Mouse (Mus musculus) kidney, adult 18-20 months (tissue): ENCODE measurements around the gene Hoxc10.
A peak's percentile ranks its signal among the peaks of the same experiment; 100 is the strongest.

Source experiments
- DNase-seq: peaks from one replicate; pipeline ENCODE4 v3.0.0; 2021

Gene Hoxc10

DNA sequence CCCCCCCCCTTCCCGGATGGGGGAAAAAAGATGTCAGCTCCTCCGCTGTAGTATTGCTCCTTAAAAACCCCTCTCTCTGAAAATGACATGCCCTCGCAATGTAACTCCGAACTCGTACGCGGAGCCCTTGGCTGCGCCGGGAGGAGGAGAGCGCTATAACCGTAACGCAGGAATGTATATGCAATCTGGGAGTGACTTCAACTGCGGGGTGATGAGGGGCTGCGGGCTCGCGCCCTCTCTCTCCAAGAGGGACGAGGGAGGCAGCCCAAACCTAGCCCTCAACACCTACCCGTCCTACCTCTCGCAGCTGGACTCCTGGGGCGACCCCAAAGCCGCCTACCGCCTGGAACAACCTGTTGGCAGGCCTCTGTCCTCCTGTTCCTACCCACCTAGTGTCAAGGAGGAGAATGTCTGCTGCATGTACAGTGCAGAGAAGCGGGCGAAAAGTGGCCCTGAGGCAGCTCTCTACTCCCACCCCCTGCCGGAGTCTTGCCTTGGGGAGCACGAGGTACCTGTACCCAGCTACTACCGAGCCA lies at the start of gene Hoxc10:
Gene Hoxc10, plus strand, starts transcription at position 21 of the 536 bp plus-strand sequence.
- no peak for DNase-seq

DNA sequence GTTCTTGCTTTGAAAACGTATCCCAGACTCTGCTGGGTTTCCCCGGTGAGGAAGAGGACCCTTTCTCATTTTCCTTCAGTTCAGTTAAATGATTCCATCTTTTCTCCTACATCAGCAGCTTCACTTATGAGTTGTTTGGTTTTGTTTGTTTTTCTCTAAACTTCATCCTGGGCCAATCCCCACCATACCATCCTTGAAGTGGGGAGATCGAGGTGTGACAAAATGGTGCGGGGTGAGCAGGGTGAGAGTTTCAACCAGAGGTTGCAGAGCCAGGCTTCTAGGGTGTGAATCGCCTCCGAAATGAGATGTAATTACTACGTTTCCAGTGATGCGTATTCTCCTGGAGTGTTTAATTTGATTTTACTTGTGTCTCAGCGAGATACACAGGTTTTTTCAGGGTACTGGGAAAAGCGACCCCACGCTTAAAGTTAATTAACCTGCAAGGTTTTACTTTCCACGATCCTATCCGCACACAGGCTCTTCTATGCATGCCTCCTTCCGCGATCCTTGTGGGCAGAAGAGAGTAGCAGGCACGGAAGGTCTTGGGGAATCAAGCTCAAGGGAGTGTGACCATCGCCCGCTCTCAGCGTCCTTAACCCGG lies 48.5 kb upstream of the Hoxc10 start:
- DNase-seq, result no peak

DNA sequence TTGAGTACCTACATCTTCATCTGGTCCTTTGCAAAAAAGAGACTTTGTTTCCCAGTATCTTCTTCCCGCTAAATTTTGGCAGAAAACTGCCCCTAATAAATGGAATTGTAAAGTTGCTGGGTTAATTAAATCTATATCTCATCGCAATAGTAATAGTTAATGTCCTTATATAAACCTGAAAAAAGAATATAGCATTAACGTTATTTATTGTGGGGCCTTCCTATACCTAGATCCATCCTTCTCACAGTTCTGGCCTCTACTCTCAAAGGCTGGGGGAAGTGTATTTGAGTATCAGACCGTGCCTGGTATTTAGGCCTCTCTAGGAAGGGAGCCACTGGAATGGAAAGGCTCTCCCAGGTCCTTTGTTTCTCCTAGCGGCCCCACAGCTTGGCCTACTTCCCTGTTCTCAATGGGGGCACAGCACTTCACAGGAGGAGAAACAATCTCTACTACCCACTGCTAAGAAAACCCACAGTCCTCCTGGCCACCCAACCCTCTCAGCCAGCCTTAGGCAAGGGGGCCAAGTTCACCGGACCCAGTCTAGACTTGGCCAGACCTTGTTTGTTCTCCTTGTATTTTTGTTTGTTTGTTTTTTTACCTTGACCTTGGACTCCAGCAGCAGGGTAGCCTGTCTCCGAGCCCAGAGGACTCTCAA lies 47.9 kb upstream of the Hoxc10 start:
- DNase-seq, result no peak

DNA sequence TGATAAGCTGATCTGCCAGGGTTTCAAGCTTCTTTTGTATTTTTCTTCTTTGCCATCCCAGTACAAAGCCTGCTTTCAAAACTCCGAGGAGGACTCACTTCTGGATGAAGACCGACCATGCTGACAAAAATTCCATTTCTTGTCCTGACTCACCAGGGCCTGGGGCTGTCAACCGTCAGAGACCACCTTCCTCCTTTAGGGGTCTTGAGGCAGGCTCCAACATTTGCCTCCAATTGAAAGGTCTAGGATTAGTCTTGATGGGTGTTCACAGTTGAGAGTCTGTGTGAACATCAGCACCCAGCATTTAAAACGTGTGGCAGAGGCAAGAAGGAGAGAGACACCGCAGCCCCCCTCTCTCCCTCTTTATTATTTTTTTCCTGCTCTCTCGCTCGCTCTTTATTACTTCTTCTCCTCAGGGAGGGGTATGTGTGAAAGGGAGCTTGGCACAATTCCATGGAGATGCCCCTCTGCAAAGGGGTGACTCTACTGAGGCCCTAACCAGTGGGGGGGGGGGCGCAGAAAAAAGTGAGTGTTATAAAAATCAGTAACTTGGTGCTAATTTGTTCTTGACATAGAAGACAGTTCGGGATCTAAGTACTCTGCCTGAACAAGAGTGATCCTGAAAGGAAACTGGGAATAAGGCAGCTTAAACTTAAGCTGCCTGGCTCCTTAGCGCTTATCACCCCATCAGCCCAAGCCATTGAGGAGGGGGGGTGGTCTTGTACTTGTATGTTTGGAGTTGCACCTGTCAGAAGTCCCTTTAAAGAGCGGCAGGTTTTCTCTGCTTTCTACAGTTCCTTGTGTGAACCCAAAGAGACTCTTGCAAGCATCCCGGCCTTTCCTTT lies 47.0 kb upstream of the Hoxc10 start:
- DNase-seq, result no peak

DNA sequence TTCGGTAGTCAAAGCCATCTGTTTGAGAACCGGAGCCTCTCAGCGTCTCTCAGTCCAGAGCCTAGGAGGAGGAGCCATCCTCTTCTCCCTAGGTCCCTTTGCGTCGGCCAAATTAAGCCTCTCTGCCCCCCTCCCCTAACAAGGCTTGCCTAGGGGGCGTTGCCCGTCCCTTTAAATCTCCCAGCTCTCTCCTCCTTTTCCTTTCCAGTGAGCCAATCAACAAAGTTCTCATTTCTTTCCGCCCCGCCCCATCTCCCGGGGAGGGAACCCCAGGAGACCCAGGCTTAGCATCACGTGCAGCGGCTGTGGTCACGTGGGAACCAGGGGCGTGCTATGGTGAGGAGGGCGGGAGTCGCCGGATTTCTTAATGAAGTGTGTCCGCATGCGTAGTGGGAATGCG lies 46.0 kb upstream of the Hoxc10 start:
- peak; percentile 59 for DNase-seq

DNA sequence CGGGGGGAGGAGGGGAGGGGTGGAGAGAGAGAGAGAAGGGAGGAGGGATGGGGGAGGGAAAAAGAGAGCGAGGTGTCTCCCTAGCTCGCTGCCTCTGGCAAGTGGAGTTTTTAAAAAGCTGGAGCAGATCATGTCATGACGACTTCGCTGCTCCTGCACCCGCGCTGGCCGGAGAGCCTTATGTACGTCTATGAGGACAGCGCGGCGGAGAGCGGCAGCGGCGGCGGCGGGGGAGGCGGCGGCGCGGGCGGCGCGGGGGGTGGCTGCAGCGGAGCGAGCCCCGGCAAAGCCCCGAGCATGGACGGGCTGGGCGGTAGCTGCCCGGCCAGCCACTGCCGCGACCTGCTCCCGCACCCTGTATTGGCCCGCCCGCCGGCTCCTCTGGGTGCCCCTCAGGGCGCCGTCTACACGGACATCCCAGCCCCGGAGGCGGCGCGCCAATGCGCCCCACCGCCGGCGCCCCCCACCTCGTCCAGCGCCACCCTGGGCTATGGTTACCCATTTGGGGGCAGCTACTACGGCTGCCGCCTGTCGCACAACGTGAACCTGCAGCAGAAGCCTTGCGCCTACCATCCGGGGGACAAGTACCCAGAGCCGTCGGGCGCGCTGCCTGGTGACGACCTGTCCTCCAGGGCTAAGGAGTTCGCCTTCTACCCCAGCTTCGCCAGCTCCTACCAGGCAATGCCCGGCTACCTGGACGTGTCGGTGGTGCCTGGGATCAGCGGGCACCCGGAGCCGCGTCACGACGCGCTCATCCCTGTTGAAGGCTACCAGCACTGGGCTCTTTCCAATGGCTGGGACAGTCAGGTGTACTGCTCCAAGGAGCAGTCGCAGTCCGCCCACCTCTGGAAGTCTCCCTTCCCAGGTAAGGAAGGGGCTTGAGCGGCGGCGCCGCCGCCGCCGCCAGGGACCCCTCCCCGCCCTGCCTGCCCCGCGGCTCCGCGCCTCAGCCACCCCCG lies 45.3 kb upstream of the Hoxc10 start, which contains the start of gene Hoxc13:
Gene Hoxc13, plus strand, starts transcription at position 51 of the 959 bp plus-strand sequence.
- DNase-seq, result no peak

DNA sequence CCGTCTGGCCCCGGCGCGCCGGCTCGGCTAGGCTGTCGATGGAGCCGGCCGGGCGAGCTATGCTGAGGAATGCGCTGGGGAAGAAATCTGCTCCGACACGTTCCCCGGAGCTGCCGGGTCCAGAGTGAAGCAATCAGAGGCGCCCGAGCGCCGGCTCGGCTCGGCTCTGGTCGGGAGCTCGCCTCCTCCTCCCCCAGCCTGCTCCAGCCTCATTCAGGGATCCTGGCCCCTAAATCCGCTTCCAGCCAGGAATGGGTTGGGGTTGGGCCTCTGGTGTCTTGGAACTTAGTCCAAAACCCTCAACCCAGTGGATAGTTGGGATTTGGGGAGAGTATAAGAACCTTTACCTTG lies 44.6 kb upstream of the Hoxc10 start:
- no peak for DNase-seq

DNA sequence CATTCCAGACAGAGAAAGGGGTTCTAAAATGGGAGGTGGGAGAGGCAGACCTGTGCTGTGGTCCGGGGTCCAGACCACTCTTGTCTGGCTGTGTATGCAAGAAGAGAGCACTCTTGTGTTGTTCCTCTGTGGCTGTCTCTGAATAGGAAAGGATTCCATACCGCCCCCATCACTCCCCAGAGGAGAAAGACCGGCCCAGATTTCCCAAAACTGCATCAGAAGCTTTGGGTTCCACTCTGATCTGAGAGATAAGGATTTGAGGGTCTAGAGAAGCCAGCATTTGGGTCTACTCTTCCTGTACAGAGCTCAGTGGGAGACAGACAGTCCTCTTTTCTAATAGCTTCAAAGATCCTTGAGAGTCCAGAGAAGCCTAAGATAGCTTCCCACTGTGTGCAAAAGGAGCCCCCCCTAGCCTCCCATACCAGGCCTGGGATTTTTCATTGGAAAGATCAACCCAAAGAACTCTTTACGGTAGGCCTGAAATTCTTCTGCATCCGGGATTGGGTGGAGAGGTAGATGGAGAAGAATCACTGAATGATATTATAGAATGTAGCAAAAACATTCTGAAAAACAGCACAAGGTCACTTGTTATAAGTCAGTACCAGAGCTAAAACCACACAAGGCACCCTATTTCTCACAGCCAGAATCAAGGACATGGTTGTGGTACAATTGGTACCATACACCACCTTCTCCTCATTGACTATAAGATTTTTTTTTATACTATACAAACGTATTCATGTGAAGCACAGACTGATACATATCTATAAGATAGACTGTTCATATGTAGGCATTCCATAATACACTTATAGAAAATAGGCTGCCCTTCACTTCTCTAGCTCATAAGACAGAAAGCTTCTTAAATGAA lies 43.7 kb upstream of the Hoxc10 start:
- no peak for DNase-seq

DNA sequence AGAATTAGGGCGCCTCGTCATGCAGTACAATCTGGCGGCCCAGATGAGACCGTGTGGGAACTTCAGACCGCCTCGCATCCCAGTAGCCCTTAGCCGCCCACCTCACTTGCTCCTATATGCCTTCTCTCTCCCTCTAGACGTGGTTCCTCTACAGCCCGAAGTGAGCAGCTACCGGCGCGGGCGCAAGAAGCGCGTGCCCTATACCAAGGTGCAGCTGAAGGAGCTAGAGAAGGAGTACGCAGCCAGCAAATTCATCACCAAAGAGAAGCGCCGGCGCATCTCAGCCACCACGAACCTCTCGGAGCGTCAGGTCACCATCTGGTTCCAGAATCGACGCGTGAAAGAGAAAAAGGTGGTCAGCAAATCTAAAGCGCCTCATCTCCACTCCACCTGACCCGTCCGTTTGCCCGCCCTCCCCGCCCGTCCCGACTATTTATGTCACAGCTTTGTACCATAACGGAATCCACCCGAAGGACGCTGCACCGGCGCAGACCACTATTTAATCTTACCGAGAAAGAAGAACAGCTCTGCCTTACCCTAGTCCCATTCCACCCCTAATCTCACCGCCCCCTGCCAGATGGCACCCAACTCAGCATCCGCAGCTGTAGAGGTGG lies 39.5 kb upstream of the Hoxc10 start:
- DNase-seq, result no peak

DNA sequence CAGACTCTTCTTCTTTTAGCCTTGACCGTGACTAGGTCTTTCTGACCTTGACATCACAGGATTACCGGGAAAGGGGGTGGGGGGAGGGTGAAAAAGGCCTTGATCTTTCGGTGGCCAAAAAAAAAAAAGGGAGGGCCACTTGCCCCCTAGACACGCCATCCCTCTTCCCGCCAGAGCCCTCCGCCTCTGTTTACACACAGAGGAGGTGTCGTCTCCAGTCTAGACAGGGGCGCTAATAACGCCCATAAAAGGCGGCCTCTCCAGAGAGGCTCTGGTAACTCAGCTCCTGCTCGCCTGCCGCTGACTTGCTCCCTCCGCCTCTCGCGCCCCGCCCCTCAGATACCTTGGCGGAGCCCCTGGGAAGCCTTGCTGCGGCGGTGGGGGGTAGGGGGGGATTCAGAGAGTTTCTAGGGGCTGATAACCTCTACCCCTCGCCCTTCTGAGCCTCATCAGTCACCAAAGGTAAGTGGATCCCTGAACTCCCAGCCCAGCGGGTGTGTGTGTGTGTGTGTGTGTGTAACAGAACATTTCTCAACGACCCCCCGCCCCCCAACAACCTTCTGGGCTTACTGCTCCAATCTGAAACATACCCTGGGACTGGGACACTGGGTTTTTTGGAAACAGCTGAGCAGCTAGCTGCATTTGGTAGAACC lies 34.8 kb upstream of the Hoxc10 start:
- no peak for DNase-seq

DNA sequence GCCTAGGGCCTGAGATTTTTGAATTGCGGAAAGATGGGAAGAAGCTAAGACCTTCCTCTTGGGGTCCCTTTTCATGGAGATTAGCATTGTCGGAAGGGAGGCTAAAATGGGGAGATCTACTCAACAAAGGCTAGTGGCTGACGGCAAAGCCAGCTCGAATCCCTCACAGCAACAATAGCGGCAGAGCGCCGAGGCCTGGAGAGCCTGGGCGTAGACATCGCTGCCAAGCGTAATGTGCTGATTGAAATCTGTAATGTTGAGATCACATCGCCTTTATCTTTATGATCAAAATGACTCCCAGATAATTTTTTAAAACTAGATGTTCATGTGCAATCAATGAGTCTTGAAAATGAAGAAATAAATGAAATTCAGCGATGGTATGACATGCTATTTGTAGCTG lies 32.2 kb upstream of the Hoxc10 start:
- no peak for DNase-seq

DNA sequence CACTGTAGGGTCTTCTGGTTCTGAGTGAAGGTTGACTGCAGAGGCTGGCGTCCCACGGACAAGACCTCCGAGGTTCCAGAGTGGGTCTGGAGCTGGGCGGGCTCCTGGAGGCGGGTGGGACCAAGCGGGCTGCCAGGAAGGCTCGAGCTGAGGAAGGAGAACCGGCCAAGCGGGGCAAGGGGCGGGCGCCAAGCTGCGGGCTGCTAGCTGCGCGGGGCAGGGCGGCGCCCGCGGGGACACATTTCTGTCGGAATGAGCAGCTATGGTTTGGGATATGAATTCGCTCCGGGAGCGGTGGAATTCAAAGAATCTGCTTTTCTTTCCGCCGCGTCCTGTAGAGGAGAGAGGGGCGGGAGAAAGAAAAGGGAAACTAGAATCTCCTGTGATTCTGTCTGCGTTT lies 31.7 kb upstream of the Hoxc10 start:
- no peak for DNase-seq

DNA sequence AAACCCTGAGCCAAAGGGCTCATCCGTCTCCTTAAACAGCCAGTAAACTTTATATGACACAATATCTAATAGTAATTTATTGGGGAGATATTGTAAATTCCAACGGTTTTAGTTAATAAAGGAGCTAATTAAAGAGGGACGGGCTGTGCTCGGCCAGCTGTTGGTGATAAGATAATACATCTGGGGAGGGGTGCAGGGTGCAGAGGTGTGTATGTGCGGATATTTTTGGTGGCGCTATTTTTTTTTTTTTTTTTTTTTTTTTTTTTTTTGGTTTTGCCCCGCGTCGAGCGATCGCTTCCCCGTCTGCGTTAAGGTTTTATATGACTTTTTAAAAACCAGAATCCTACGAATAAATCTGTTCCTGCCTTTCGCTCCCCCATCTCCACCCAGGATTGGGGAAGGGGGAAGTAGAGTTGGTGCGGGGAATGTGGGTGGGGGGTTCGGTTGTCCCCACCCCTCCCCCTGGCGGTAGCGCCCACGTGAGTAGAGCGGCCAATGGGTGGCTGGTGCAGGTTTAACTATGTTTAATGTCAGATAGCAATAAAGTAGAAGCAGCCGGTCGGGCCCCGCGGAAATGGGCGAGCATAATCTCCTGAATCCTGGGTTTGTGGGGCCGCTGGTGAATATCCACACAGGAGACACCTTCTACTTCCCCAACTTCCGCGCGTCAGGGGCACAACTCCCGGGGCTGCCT lies 30.2 kb upstream of the Hoxc10 start, which contains the start of gene Hoxc12:
Gene Hoxc12, plus strand, starts transcription at position 479 of the 694 bp plus-strand sequence.
- DNase-seq, result no peak

DNA sequence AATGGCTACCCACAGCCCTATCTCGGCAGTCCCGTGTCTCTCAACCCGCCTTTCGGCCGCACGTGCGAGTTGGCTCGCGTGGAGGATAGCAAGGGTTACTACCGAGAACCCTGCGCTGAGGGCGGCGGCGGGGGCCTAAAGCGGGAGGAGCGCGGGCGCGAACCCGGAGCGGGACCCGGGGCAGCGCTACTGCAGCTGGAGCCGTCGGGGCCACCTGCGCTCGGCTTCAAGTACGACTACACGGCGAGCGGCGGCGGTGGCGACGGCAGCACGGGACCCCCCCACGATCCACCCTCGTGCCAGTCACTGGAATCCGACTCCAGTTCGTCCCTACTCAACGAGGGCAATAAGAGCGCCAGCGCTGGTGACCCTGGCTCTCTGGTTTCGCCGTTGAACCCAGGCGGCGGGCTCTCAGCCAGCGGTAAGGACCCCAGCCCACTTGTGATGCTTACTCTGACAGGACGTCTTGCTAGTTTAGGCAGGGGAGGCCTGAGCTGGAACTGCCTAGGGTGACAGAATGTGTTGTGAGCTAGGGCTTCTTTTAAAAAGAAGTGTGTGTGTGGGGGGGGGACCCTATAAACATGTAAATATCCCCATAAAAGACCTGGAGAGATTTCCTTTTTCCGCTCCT lies 29.4 kb upstream of the Hoxc10 start:
- DNase-seq, result no peak

DNA sequence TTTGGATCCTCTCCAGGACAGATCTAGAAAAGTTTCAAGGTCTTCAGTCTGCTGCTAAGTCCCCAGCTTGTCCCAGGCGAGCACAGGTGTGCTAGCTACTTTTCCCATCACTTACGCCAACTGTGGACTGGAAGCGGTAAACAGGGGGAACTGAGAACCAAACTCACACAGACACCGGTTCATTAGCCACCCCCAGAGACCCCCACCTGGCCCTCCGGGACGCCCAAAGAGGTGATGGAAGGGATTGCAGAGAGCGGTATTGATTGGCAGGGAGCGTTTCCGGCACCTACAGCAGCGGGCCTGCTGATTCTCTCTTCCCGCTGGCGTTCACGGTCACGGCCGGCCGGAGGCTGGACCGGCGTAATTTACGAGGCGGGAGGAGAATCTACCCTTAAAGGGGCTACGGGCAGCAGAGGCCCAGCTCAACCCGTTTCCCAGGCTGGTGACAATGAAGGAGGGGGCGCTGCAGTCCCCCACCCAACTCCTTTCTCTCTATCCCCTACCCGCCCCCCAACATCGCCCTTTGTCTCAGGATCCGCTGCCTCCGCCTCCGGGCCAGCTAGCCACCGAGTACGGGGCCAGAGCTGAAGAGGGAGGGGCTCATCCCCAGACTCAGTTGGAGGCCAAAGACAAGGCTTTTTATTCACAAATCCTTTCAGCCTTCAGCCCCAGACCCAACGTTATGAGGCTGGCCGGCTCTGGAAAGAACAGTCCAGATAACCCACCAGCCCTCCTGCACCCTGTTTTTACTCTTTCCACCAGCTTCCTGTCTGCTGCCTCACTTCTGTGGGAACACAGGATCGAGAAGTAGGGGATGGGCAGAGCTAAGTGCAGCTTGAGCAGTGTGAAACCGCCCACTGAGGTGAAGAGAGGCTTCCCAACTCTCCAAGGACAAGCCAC lies 27.1 kb upstream of the Hoxc10 start:
- no peak for DNase-seq

DNA sequence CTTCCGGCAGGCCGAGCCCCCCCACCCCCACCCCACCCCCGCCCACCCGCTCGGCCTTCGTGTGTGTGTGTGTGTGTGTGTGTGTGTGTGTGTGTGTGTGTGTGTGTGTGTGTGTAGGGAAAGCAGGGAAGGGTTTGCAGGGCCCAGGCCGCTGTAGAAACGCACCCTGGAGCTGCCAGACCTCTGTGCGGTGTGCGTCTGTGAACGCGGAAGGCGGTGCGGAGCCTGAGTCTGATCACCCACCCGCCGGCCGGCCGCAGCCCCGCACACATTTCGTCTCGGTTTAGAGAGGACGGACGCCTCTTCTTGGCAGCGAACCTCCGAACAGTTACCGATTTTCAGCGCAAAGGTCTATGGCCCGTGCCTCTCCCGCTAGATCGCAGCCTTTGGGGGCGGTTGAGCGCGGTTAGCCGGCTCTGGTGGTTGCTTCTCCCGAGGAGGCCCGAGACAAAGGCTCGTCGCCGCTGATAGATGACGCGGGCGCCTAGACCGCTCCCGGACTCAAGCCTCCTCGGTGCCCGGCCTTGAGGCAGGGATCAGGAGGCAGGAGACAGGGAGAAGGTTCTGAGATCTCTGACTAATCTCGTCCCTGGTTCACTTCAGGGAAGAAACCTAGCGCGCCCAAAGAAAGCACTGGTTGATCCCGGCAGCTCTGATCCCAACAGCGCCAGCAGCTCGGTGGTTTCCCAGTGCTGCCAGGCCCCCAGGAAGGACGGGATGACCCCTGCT lies 23.7 kb upstream of the Hoxc10 start:
- no peak for DNase-seq

DNA sequence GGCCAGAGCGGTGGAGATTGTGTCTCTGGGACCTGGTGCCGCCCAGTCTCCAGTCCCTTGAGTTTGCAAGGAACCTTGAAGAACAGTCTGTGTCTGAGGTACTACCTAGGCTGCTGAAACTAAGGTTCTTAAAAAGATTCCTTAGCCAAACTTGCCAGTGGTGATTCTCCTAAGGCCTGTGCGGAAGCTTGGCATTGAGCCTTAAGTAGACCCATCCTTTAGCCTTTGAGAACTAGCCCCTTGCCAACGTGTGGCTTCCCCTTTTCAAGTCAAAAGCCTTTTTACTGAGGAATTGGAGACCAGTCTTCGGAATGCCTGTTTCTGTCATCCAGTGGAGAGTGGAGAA lies 23.2 kb upstream of the Hoxc10 start:
- no peak for DNase-seq
